Mouse (Mus musculus) stomach, postnatal 0 days (tissue): ENCODE measurements around the gene Atox1. TPM values are rescaled to one million over a fixed set of nuclear protein-coding genes. Genes with fewer than 3 reads are reported as not detected.

Experiments
- ATAC-seq: fragments of 200-750 bp; cut with Nextera tagmentation; 2 replicates; pipeline ENCODE4 v1.8.0; 2017; ENCODE audit not compliant: low FRiP score, low TSS enrichment
- DNase-seq: peaks from one replicate; pipeline ENCODE4 v3.0.0-alpha.2; 2016; ENCODE audit warnings: low spot score
- H3K27ac ChIP-seq: fragments of 300-500 bp; sonication (generic); replicated peaks from 2 replicates; pipeline ENCODE4 v1.5.1; 2014; ENCODE audit warnings: mild to moderate bottlenecking, control low read depth
- H3K27me3 ChIP-seq: fragments of 300-500 bp; sonication (generic); 2 replicates; pipeline ENCODE4 v1.6.1; 2014; ENCODE audit warnings: low read length; ENCODE audit not compliant: control insufficient read depth, insufficient read depth
- H3K36me3 ChIP-seq: fragments of 300-500 bp; sonication (generic); 2 replicates; pipeline ENCODE4 v1.6.1; 2014; ENCODE audit warnings: low read length, mixed read lengths; ENCODE audit not compliant: control insufficient read depth, insufficient read depth
- H3K4me1 ChIP-seq: fragments of 300-500 bp; sonication (generic); replicated peaks from 2 replicates; pipeline ENCODE4 v1.6.1; 2014; ENCODE audit warnings: antibody characterized with exemption; ENCODE audit not compliant: control insufficient read depth, insufficient read depth
- H3K4me2 ChIP-seq: fragments of 300-500 bp; sonication (generic); replicated peaks from 2 replicates; pipeline ENCODE4 v1.6.1; 2014; ENCODE audit warnings: low read depth, mild to moderate bottlenecking, control low read depth, moderate library complexity
- H3K4me3 ChIP-seq: fragments of 300-500 bp; sonication (generic); 2 replicates; pipeline ENCODE4 v1.5.1; 2014; ENCODE audit warnings: low read depth, low read length, control low read depth
- H3K9ac ChIP-seq: fragments of 300-500 bp; sonication (generic); 2 replicates; pipeline ENCODE4 v1.6.1; 2014; ENCODE audit warnings: mild to moderate bottlenecking, low read length, control low read depth, mixed read lengths
- H3K9me3 ChIP-seq: fragments of 300-500 bp; sonication (generic); 2 replicates; pipeline ENCODE4 v1.6.1; 2016; ENCODE audit warnings: low read length; ENCODE audit not compliant: control insufficient read depth
- CTCF ChIP-seq: IDR thresholded peaks from 2 replicates; pipeline ENCODE4 v1.5.1; 2016; ENCODE audit warnings: antibody characterized with exemption, low read depth, mild to moderate bottlenecking, moderate library complexity
- EP300 ChIP-seq: optimal IDR thresholded peaks from 2 replicates; pipeline ENCODE3; 2016; ENCODE audit warnings: antibody characterized with exemption
- WGBS: fragments of 180-500 bp; shearing (Covaris S2); extraction: QIAGEN DNeasy Blood & Tissue Kit; methylation state at CpG from one replicate; pipeline ENCODE4 v1.1.7; 2014; 5-methylcytosine and 5-hydroxymethylcytosine counted together
- polyA plus RNA-seq: library from polyadenylated mRNA; unstranded; fragments of >200 nt; fragmentation: Nextera tagmentation; extraction: Ambion mirVana; gene quantifications from 2 replicates; pipeline ENCODE4 v1.2.1, GENCODE M21; 2015

Atox1 gene
- polyA plus RNA-seq, 1 experiment from 2014 or later: 530 TPM

DNA sequence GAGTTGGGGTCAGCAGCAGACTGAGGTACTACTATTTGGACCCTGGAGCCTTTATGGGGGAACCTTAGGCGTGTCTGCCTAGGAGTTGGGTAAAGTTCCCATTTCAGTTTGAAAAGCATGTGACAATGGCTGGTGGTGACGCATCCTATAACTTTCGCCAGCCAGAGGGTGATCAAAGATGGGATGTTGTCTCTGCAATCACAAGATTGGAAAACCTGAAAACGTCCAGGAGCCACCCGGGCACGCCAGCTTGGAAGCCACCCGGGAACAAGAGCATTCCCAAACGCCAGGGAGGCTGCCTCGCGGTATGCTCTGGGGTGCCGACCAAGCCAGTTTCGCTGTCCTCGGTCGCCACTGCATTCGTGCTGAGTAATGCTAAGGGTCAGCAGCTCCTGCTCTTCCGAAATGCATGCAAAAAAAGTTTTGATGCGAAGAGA, 7.6 kb upstream of the Atox1 start:
- TF ChIP-seq CTCF: no peak
- no peak for TF ChIP-seq EP300
- H3K27ac ChIP-seq: peak overlapping the region; percentile 89
- DNase-seq (no peak), ATAC-seq (no peak)
- no peaks in the 10 kb centered on the region for H3K27me3 ChIP-seq
- no peaks in the 10 kb centered on the region; the same call in 1 of the 2 replicates for H3K4me1 ChIP-seq
- peak overlapping the region; percentile 49 for H3K4me2 ChIP-seq
- 3% methylated on average over 17 of the region's 17 CpGs for WGBS
- H3K36me3 ChIP-seq: no peaks in the 10 kb centered on the region
- H3K4me3 ChIP-seq: peak overlapping the region; percentile 47
- peak overlapping the region; percentile 45 for H3K9ac ChIP-seq
- H3K9me3 ChIP-seq: no peaks in the 10 kb centered on the region

DNA sequence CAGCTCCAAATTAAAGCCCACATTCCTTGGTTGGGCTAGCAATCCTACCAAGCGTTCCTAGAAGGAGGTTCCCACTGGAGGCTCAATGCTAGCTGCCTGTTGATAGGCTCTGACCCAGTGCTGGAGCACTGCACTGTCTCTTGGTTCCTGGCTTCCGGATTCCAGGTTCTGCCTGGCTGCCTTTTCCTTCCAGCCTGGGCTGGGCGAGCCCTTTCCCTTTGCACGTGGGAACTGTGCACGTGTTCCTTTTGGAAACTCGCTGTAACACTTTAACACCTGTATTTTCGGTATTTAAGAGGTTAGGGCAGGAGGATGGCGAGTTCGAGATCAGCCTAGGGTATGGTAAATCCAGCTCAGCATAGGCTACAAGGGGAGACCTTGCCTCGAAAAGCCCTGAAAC, 7.0 kb upstream of the Atox1 start:
- no peak overlapping the region for H3K4me3 ChIP-seq
- no peak overlapping the region; the same call in 1 of the 2 replicates for H3K9ac ChIP-seq
- H3K9me3 ChIP-seq: no peaks in the 10 kb centered on the region
- no peaks in the 10 kb centered on the region for H3K36me3 ChIP-seq
- TF ChIP-seq CTCF (no peak), EP300 (no peak)
- H3K4me2 ChIP-seq: peak overlapping the region; percentile 49
- ATAC-seq (no peak), DNase-seq (peak; percentile 49)
- WGBS: 60% methylated on average over 10 of the region's 10 CpGs
- H3K4me1 ChIP-seq: no peaks in the 10 kb centered on the region; the same call in 1 of the 2 replicates
- peak overlapping the region; percentile 89 for H3K27ac ChIP-seq
- no peaks in the 10 kb centered on the region for H3K27me3 ChIP-seq

DNA sequence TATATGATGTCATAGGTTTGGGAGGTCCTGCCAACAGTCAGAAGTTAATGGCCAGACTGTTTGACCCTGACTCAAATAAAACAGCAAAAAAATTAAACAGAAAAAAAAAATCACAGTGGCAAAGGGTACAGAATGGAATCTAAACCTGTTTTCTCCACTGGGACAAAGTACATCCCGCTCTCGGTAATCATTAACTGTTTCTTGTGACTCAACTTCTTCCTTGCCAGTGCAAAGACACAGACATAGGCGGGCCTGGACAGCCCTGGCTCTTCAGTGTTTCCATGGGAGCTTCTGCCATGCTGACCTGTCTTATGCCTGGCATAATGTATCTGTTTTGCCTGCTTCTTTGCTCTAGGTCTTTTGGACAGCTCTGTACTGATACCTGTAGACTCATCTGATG, 4.1 kb upstream of the Atox1 start:
- TF ChIP-seq CTCF: no peak
- TF ChIP-seq EP300: no peak
- 61% methylated on average over 3 of the region's 3 CpGs for WGBS
- peak; percentile 47 for DNase-seq

DNA sequence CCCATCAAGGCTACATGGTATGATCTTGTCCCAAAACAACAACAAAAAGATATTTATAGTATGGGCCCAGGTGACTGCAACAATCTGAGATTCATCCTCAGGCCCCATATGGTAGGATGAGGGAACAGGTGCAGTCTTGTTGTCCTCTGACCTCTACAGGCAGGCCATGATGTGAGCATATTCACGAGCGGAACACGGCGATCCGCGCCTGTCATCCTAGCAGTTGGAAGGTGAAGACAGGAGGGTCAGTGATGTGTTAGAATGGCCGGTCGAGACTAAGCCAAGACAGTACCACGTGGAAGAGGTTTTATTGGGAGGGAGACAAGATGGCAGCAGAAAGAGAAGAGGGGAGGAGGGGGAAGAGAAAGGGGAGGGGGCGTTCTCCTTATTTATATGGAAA, 3.7 kb upstream of the Atox1 start:
- no peak overlapping the region; the same call in 1 of the 2 replicates for H3K27ac ChIP-seq
- H3K4me2 ChIP-seq: no peak overlapping the region
- no peaks in the 10 kb centered on the region for H3K36me3 ChIP-seq
- peaks cover 2% of the 10 kb centered on the region; the same call in 1 of the 2 replicates for H3K4me1 ChIP-seq
- no peak for ATAC-seq
- DNase-seq: no peak
- no peak overlapping the region for H3K9ac ChIP-seq
- H3K27me3 ChIP-seq: no peaks in the 10 kb centered on the region
- H3K4me3 ChIP-seq: no peak overlapping the region
- 80% methylated on average over 10 of the region's 10 CpGs for WGBS
- TF ChIP-seq EP300: no peak
- no peak for TF ChIP-seq CTCF
- no peaks in the 10 kb centered on the region for H3K9me3 ChIP-seq

More for the DNA sequence above, 4.1 kb upstream of the Atox1 start:
- no peak overlapping the region for H3K27ac ChIP-seq
- H3K4me3 ChIP-seq: no peak overlapping the region
- no peak for ATAC-seq
- H3K4me2 ChIP-seq: no peak overlapping the region
- no peaks in the 10 kb centered on the region for H3K36me3 ChIP-seq
- H3K9ac ChIP-seq: no peak overlapping the region
- H3K27me3 ChIP-seq: no peaks in the 10 kb centered on the region
- no peaks in the 10 kb centered on the region for H3K9me3 ChIP-seq
- peaks cover under 1% of the 10 kb centered on the region; the same call in 1 of the 2 replicates for H3K4me1 ChIP-seq

DNA sequence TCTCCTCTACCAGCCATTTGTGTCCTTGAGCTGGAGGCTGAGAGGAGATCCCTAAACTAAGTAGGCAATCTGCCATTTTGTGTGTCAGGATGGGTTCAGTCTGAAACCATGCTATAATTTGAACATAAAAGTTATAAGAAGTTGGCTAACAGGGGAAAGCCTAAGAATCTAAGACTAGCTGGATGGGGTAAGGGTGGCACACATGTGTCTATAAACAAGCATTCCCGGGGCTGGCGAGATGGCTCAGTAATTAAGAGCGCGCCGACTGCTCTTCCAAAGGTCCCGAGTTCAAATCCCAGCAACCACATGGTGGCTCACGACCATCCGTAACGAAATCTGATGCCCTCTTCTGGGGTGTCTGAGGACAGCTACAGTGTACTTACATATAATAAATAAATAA, 1.1 kb upstream of the Atox1 start:
- peaks cover 2% of the 10 kb centered on the region; the same call in 1 of the 2 replicates for H3K4me1 ChIP-seq
- TF ChIP-seq CTCF (no peak), EP300 (no peak)
- H3K36me3 ChIP-seq: no peaks in the 10 kb centered on the region
- 95% methylated on average over 9 of the region's 9 CpGs for WGBS
- no peaks in the 10 kb centered on the region for H3K9me3 ChIP-seq
- ATAC-seq: no peak
- H3K4me3 ChIP-seq: no peak overlapping the region
- H3K27ac ChIP-seq: no peak overlapping the region
- H3K4me2 ChIP-seq: no peak overlapping the region
- H3K9ac ChIP-seq: no peak overlapping the region
- no peaks in the 10 kb centered on the region for H3K27me3 ChIP-seq
- DNase-seq: no peak

DNA sequence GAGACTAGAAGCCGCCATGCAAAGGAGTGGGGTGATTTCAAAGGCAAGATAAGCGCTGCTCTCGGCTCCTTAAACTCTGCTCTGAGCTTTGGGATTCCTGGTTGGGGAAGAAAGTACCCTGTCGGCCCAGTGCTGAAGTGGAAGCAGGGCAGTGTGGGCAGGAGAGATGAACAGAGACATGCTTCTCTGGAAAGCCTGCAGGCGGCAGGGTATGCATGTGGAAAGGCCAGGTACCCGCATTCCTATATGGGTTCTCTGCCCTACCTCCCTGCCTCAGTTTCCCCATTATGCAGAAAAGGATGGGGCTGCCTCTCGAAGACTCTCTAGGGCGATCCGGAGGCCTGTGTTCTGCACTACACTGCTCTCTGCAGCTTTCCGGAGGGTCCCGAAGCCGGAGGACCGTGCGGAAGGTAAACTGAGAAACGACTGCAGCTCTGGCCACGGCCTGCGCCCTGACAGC, 450 bp downstream of the Atox1 start:
- peaks cover 2% of the 10 kb centered on the region; the same call in 1 of the 2 replicates for H3K4me1 ChIP-seq
- DNase-seq (peak; percentile 45), ATAC-seq (peak; percentile 43)

More for the DNA sequence above, 450 bp downstream of the Atox1 start:
- Histone ChIP-seq H3K36me3 (no peaks in the 10 kb centered on the region), H3K27ac (peak overlapping the region; percentile 89), H3K27me3 (no peaks in the 10 kb centered on the region), H3K4me3 (peak overlapping the region; percentile 81), H3K4me2 (peak overlapping the region; percentile 93), H3K9me3 (no peaks in the 10 kb centered on the region), H3K9ac (peak overlapping the region; percentile 81)
- TF ChIP-seq CTCF (peak; percentile 60), EP300 (no peak)
- 2% methylated on average over 17 of the region's 17 CpGs for WGBS
